Mouse (Mus musculus): ENCODE measurements around the gene Kif16b.

- TF ChIP-seq CTCF (IDR thresholded peaks at IDR 0.05) (no peak), EP300 (IDR thresholded peaks at IDR 0.05) (no peak)
Observed at GRCm38 (mm10) chr2:142648023-142648453, 253.3 kb downstream of the Kif16b start.

All from lung, postnatal 0 days (tissue).